Mouse (Mus musculus): ENCODE measurements around the gene F11r. TPM values are rescaled to one million over a fixed set of nuclear protein-coding genes. Genes with fewer than 3 reads are reported as not detected.

Gene F11r
- polyA plus RNA-seq, 1 experiment from 2014 or later: 38.2 TPM

Other genes with a start within 250 kb of the F11r start
- gene Pcp4l1, start 241.3 kb upstream of the F11r start, polyA plus RNA-seq (2016; fragmentation: Nextera tagmentation; extraction: Ambion mirVana): 1.7 and 1.9 TPM in 2 replicates
- gene Nr1i3, start 223.6 kb upstream of the F11r start, polyA plus RNA-seq (2016; fragmentation: Nextera tagmentation; extraction: Ambion mirVana): 0.23 and 0.34 TPM in 2 replicates
- gene Tomm40l, start 215.0 kb upstream of the F11r start, polyA plus RNA-seq (2016; fragmentation: Nextera tagmentation; extraction: Ambion mirVana): 32.2 and 32.5 TPM in 2 replicates
- gene Apoa2, start 212.5 kb upstream of the F11r start, polyA plus RNA-seq (2016; fragmentation: Nextera tagmentation; extraction: Ambion mirVana): 1.9 and 2.6 TPM in 2 replicates
- 6.4 and 10.7 TPM in 2 replicates for gene Fcer1g, start 203.2 kb upstream of the F11r start, polyA plus RNA-seq (2016; fragmentation: Nextera tagmentation; extraction: Ambion mirVana)
- 7.3 and 10.5 TPM in 2 replicates for gene Adamts4, start 187.1 kb upstream of the F11r start, polyA plus RNA-seq (2016; fragmentation: Nextera tagmentation; extraction: Ambion mirVana)
- 308 and 312 TPM in 2 replicates for gene Ndufs2, start 186.1 kb upstream of the F11r start, polyA plus RNA-seq (2016; fragmentation: Nextera tagmentation; extraction: Ambion mirVana)
- 69.0 and 75.1 TPM in 2 replicates for gene B4galt3, start 167.2 kb upstream of the F11r start, polyA plus RNA-seq (2016; fragmentation: Nextera tagmentation; extraction: Ambion mirVana)
- gene Ppox, start 156.3 kb upstream of the F11r start, polyA plus RNA-seq (2016; fragmentation: Nextera tagmentation; extraction: Ambion mirVana): 48.4 and 62.3 TPM in 2 replicates
- gene Usp21, start 149.5 kb upstream of the F11r start, polyA plus RNA-seq (2016; fragmentation: Nextera tagmentation; extraction: Ambion mirVana): 107 and 125 TPM in 2 replicates
- gene Ufc1, start 142.5 kb upstream of the F11r start, polyA plus RNA-seq (2016; fragmentation: Nextera tagmentation; extraction: Ambion mirVana): 99.6 and 101 TPM in 2 replicates
- 44.3 and 50.5 TPM in 2 replicates for gene Dedd, start 108.4 kb upstream of the F11r start, polyA plus RNA-seq (2016; fragmentation: Nextera tagmentation; extraction: Ambion mirVana)
- gene Nit1, start 91.9 kb upstream of the F11r start, polyA plus RNA-seq (2016; fragmentation: Nextera tagmentation; extraction: Ambion mirVana): 32.8 and 36.3 TPM in 2 replicates
- 149 TPM in 2 replicates for gene Pfdn2, start 91.9 kb upstream of the F11r start, polyA plus RNA-seq (2016; fragmentation: Nextera tagmentation; extraction: Ambion mirVana)
- 1.6 and 2.4 TPM in 2 replicates for gene Klhdc9, start 76.7 kb upstream of the F11r start, polyA plus RNA-seq (2016; fragmentation: Nextera tagmentation; extraction: Ambion mirVana)
- gene Nectin4, start 67.4 kb upstream of the F11r start, polyA plus RNA-seq (2016; fragmentation: Nextera tagmentation; extraction: Ambion mirVana): 3.4 and 4.8 TPM in 2 replicates
- gene Arhgap30, start 48.6 kb upstream of the F11r start, polyA plus RNA-seq (2016; fragmentation: Nextera tagmentation; extraction: Ambion mirVana): 0.56 and 0.69 TPM in 2 replicates
- 119 and 127 TPM in 2 replicates for gene Usf1, start 26.2 kb upstream of the F11r start, polyA plus RNA-seq (2016; fragmentation: Nextera tagmentation; extraction: Ambion mirVana)
- 6.2 and 7.5 TPM in 2 replicates for gene Tstd1, start 18.7 kb upstream of the F11r start, polyA plus RNA-seq (2016; fragmentation: Nextera tagmentation; extraction: Ambion mirVana)
- gene Alyref2, start 65.9 kb downstream of the F11r start, polyA plus RNA-seq (2016; fragmentation: Nextera tagmentation; extraction: Ambion mirVana): 6.5 and 8.6 TPM in 2 replicates
- gene Itln1, start 97.8 kb downstream of the F11r start, polyA plus RNA-seq (2016; fragmentation: Nextera tagmentation; extraction: Ambion mirVana): not detected in 2 replicates
- gene Cd244a, start 121.7 kb downstream of the F11r start, polyA plus RNA-seq (2016; fragmentation: Nextera tagmentation; extraction: Ambion mirVana): not detected in 2 replicates
- not detected in 2 replicates for gene Ly9, start 169.9 kb downstream of the F11r start, polyA plus RNA-seq (2016; fragmentation: Nextera tagmentation; extraction: Ambion mirVana)
- not detected in 2 replicates for gene Slamf7, start 215.5 kb downstream of the F11r start, polyA plus RNA-seq (2016; fragmentation: Nextera tagmentation; extraction: Ambion mirVana)
- gene Cd48, start 244.5 kb downstream of the F11r start, polyA plus RNA-seq (2016; fragmentation: Nextera tagmentation; extraction: Ambion mirVana): 0.13 and 0.38 TPM in 2 replicates